26 mouse cellular contexts compared by ENCODE assay signal in the genomic region with DNA sequence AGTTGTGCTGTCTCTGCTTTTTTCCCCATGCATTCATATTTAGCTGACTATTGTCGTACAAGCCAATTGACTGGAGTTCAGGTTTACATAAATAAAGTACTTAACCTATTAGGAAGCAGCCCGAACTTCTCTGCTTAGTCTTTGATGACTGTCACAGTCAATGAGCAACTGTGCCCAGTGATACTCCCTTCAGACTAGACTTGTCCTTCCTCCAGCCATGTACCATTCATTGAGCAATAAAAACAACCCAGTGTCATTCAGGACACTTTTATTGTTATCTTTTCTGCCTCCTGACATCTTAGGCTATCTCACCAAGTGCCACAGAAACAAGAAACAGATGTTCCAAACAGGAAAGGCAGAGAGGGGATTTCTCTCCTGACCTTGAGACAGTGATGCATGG.
"Had no signal": no experiment of that assay in that cellular context is flagged by ENCODE, and none has a peak within 500 bp of the region (broad histone marks: within the 10 kb centered on the region; RNA-seq: fewer than 3 reads in every experiment).

No protein-coding gene starts in this region.

- H3K4me1 ChIP-seq: heart, embryonic 10.5 days; heart, embryonic 12.5 days; hindbrain, embryonic 10.5 days; hindbrain, embryonic 12.5 days; intestine, embryonic 15.5 days; limb, embryonic 10.5 days; limb, embryonic 12.5 days; liver, embryonic 13.5 days; liver, embryonic 15.5 days had no signal

- H3K27me3 ChIP-seq: heart, embryonic 12.5 days; hindbrain, embryonic 12.5 days; intestine, embryonic 15.5 days; limb, embryonic 12.5 days; liver, embryonic 13.5 days; liver, embryonic 15.5 days had no signal

- ATAC-seq: hindbrain, embryonic 16.5 days; inflammation-experienced regulatory T-cells, adult 6 months; intestine, embryonic 15.5 days; intestine, postnatal 0 days had no signal

- H3K9me3 ChIP-seq: heart, embryonic 10.5 days; heart, embryonic 12.5 days; hindbrain, embryonic 10.5 days; hindbrain, embryonic 12.5 days; intestine, embryonic 15.5 days; limb, embryonic 10.5 days; limb, embryonic 12.5 days; liver, embryonic 13.5 days; liver, embryonic 15.5 days had no signal

- DNase-seq: gastrocnemius, adult 2 months; gastrocnemius, postnatal 10 days; gastrocnemius, postnatal 25 days; heart, adult 18-20 months; heart, postnatal 10 days; heart, postnatal 4 days; kidney, adult 18-20 months; kidney, adult 8-10 months; kidney, postnatal 4 days; liver; liver, embryonic 13.5 days had no signal

- H3K4me2 ChIP-seq: heart, embryonic 12.5 days; hindbrain, embryonic 12.5 days; hindbrain, embryonic 14.5 days; intestine, embryonic 15.5 days; limb, embryonic 12.5 days; liver, embryonic 11.5 days; liver, embryonic 13.5 days; liver, embryonic 15.5 days had no signal

- H3K36me3 ChIP-seq: heart, embryonic 10.5 days; heart, embryonic 12.5 days; hindbrain, embryonic 10.5 days; hindbrain, embryonic 12.5 days; intestine, embryonic 15.5 days; limb, embryonic 10.5 days; limb, embryonic 12.5 days; liver, embryonic 13.5 days; liver, embryonic 15.5 days had no signal

- H3K4me3 ChIP-seq: gastrocnemius, adult 2 months; heart, embryonic 10.5 days; heart, embryonic 12.5 days; hindbrain, embryonic 10.5 days; hindbrain, embryonic 12.5 days; intestine, embryonic 15.5 days; layer of hippocampus, adult 2 months; left cerebral cortex, adult 2 months; limb, embryonic 10.5 days; limb, embryonic 12.5 days; liver, embryonic 13.5 days; liver, embryonic 15.5 days had no signal

- H3K9ac ChIP-seq: heart, embryonic 12.5 days; hindbrain, embryonic 12.5 days; hindbrain, embryonic 14.5 days; intestine, embryonic 15.5 days; limb, embryonic 12.5 days; liver, embryonic 13.5 days; liver, embryonic 15.5 days had no signal

- H3K27ac ChIP-seq: gastrocnemius, adult 2 months; heart, embryonic 10.5 days; hindbrain, embryonic 10.5 days; hindbrain, embryonic 12.5 days; hindbrain, embryonic 14.5 days; intestine, embryonic 15.5 days; layer of hippocampus, adult 2 months; left cerebral cortex, adult 2 months; limb, embryonic 10.5 days; limb, embryonic 12.5 days; liver, embryonic 13.5 days; liver, embryonic 15.5 days had no signal
